Mouse (Mus musculus) intestine, embryonic 16.5 days (tissue): ENCODE data around the gene Tapt1. TPM values are rescaled to one million over a fixed set of nuclear protein-coding genes. Genes with fewer than 3 reads are reported as not detected.
"Not testable (repeated sequence)": the region's sequence is repeated elsewhere in the genome, so short reads cannot be mapped to it uniquely, and the experiment has no call there.

Experiments used
- ATAC-seq: fragments of 200-750 bp; cut with Nextera tagmentation; 2 replicates; pipeline ENCODE4 v1.8.0; 2017; ENCODE audit warnings: moderate TSS enrichment, moderate library complexity
- H3K27ac ChIP-seq: fragments of 300-500 bp; sonication (generic); 2 replicates; pipeline ENCODE4 v1.5.1; 2014; ENCODE audit warnings: mild to moderate bottlenecking, low read length
- H3K27me3 ChIP-seq: fragments of 300-500 bp; sonication (generic); replicated peaks from 2 replicates; pipeline ENCODE4 v1.6.1; 2014; ENCODE audit warnings: low read length, control low read depth, mixed read lengths; ENCODE audit not compliant: control insufficient read depth, insufficient read depth
- H3K36me3 ChIP-seq: fragments of 300-500 bp; sonication (generic); 2 replicates; pipeline ENCODE4 v1.6.1; 2014; ENCODE audit warnings: low read length, control low read depth; ENCODE audit not compliant: control insufficient read depth, insufficient read depth
- H3K4me1 ChIP-seq: fragments of 300-500 bp; sonication (generic); 2 replicates; pipeline ENCODE4 v1.6.1; 2014; ENCODE audit warnings: low read length, control low read depth, mixed read lengths; ENCODE audit not compliant: control insufficient read depth, insufficient read depth
- H3K4me2 ChIP-seq: fragments of 300-500 bp; sonication (generic); 2 replicates; pipeline ENCODE4 v1.6.1; 2014; ENCODE audit warnings: low read depth, low read length, control low read depth
- H3K4me3 ChIP-seq: fragments of 300-500 bp; sonication (generic); 2 replicates; pipeline ENCODE4 v1.5.1; 2014; ENCODE audit warnings: mild to moderate bottlenecking, low read length
- H3K9ac ChIP-seq: fragments of 300-500 bp; sonication (generic); 2 replicates; pipeline ENCODE4 v1.6.1; 2014; ENCODE audit warnings: low read depth, low read length
- H3K9me3 ChIP-seq: fragments of 300-500 bp; sonication (generic); 2 replicates; pipeline ENCODE4 v1.6.1; 2016; ENCODE audit warnings: low read length, control low read depth; ENCODE audit not compliant: control insufficient read depth
- WGBS: fragments of 180-500 bp; shearing (Covaris S2); extraction: QIAGEN DNeasy Blood & Tissue Kit; methylation state at CpG from one replicate; pipeline ENCODE4 v1.1.7; 2014; 5-methylcytosine and 5-hydroxymethylcytosine counted together
- polyA plus RNA-seq: library from polyadenylated mRNA; unstranded; fragments of >200 nt; fragmentation: Nextera tagmentation; extraction: Ambion mirVana; gene quantifications from 2 replicates; pipeline ENCODE4 v1.2.1, GENCODE M21; 2015

The Tapt1 gene
- polyA plus RNA-seq, 1 experiment from 2014 or later: 20.0 TPM

DNA sequence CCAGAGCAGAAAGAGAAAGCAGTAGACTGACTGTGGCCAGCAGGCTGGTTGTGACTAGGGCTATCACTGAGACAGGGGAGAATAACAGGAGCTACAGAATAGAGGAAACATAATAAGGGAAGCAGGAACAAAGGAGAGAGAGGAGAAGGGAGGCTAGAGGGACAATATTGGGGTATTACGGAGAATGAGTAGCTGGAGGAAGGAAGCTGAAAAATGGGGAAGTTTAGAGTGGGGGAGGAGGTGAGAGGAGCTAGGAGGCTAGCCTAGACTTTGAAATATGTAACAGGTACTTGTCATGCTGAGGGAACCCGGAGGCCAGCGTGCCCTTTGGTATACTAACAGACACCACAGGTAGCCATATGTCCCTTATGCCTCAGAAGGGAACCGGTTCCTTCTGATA is 98.9 kb downstream of the Tapt1 start:
- WGBS: 71% methylated on average over 4 of the region's 4 CpGs
- no peaks in the 10 kb centered on the region for H3K4me1 ChIP-seq
- no peaks in the 10 kb centered on the region for H3K36me3 ChIP-seq
- H3K9me3 ChIP-seq: no peaks in the 10 kb centered on the region
- no peak for ATAC-seq
- H3K27me3 ChIP-seq: no peaks in the 10 kb centered on the region
- H3K4me2 ChIP-seq: no peak overlapping the region
- H3K27ac ChIP-seq: no peak overlapping the region
- no peak overlapping the region for H3K4me3 ChIP-seq
- no peak overlapping the region for H3K9ac ChIP-seq

DNA sequence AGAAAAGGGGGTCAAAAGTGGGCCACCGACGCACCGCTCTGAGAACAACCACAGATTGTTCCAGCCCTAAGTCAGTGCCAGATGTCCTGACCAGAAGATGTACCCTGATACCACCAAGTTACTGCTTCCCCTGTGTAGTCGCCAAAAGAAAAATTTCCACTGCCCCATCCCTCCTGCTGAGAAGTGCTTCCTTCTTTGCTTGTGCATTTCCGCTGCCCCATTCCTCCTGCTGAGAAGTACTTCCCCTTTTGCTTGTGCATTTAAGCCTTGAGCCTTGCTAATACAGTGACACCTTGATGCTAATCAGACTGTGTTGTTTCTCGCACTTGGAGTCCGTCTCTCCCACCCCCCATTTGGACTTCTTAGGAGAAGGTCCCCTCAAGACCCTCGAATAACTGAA is 99.9 kb downstream of the Tapt1 start:
- H3K36me3 ChIP-seq, H3K4me1 ChIP-seq, H3K27me3 ChIP-seq, H3K9me3 ChIP-seq, H3K27ac ChIP-seq, H3K9ac ChIP-seq, H3K4me3 ChIP-seq, H3K4me2 ChIP-seq, ATAC-seq: not testable (repeated sequence)
- 91% methylated on average over 8 of the region's 8 CpGs for WGBS

Other genes starting within 250 kb of the Tapt1 start
- 135 and 144 TPM in 2 replicates for gene Fgfbp1, start 244.8 kb downstream of the Tapt1 start, polyA plus RNA-seq
- gene Prom1, start 124.6 kb downstream of the Tapt1 start, polyA plus RNA-seq: 37.6 and 39.9 TPM in 2 replicates